Mouse (Mus musculus): ENCODE results near the gene Parp2. TPM values are rescaled to one million over a fixed set of nuclear protein-coding genes. Genes with fewer than 3 reads are reported as not detected.
A peak's percentile ranks its signal among the peaks of the same experiment; 100 is the strongest.
"Not testable (repeated sequence)": the region's sequence is repeated elsewhere in the genome, so short reads cannot be mapped to it uniquely, and the experiment has no call there.

Gene Parp2
- polyA plus RNA-seq, 1 experiment = 86.5 TPM

DNA sequence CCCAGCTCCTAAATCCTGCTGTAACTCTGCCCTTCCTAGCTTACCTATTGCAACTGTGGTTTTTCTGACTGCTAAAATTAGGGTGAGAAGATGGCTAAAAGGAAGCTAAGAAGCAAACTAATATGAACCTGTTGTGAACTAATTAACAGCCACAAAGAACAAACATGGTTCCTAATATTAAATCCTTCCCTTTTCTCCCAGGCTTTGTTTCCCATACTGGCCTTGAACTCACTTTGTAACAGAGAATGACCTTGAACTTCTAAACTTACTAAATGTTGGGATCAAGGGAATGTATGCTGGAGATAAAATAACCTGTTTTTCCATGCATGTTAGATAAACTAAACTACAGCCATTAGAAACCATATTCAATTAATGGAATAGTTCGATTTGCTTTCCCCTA lies 11.2 kb upstream of the Parp2 start:
- H3K9me3 ChIP-seq (replicated peaks; ENCODE audit: control insufficient read depth, insufficient read depth, low read length, poor library complexity, severe bottlenecking) = no peaks in the 10 kb centered on the region
- no peak overlapping the region for H3K27ac ChIP-seq (ENCODE audit: insufficient read depth, low read length)
- no peaks in the 10 kb centered on the region for H3K36me3 ChIP-seq (ENCODE audit: control insufficient read depth, insufficient read depth, low read length, poor library complexity, severe bottlenecking)
- no peak overlapping the region for H3K4me3 ChIP-seq (ENCODE audit: low read depth, low read length)
- H3K27me3 ChIP-seq (ENCODE audit: control insufficient read depth, insufficient read depth, low read length, poor library complexity, severe bottlenecking) = no peaks in the 10 kb centered on the region
- no peaks in the 10 kb centered on the region for H3K4me1 ChIP-seq (ENCODE audit: control insufficient read depth, insufficient read depth, low read length)
- H3K9ac ChIP-seq (ENCODE audit: low read depth, poor library complexity, severe bottlenecking) = no peak overlapping the region
- TF ChIP-seq CTCF (IDR thresholded peaks at IDR 0.05; ENCODE audit: low read depth, low read length) (no peak), POLR2A (IDR thresholded peaks at IDR 0.05; ENCODE audit: insufficient read depth, low read length) (no peak), EP300 (IDR thresholded peaks at IDR 0.05; ENCODE audit: insufficient read depth, low read depth, low read length) (no peak)

DNA sequence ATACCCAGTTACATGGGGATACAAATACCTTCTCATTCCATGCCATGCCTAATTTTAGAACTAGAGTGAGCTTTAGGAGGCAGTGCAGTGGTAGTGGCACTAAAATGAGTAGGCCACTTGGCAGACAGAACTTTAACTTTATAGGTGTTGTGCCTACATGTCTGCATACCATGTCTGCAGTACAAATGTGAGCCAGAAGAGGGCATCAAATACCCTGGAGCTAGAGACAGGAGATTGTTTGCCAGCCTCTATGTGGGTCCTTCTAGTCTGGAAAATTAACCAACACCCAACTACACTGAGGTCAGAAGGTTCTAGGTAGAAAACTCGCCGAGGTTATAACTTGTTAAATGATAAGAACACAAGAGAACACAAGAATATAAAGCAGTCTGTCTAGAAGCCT lies 9.1 kb upstream of the Parp2 start:
- Histone ChIP-seq H3K4me3 (ENCODE audit: low read depth, low read length) (no peak overlapping the region), H3K27ac (ENCODE audit: insufficient read depth, low read length) (no peak overlapping the region), H3K9ac (ENCODE audit: low read depth, poor library complexity, severe bottlenecking) (no peak overlapping the region), H3K36me3 (ENCODE audit: control insufficient read depth, insufficient read depth, low read length, poor library complexity, severe bottlenecking) (no peaks in the 10 kb centered on the region), H3K4me1 (ENCODE audit: control insufficient read depth, insufficient read depth, low read length) (no peaks in the 10 kb centered on the region), H3K9me3 (replicated peaks; ENCODE audit: control insufficient read depth, insufficient read depth, low read length, poor library complexity, severe bottlenecking) (no peaks in the 10 kb centered on the region), H3K27me3 (ENCODE audit: control insufficient read depth, insufficient read depth, low read length, poor library complexity, severe bottlenecking) (no peaks in the 10 kb centered on the region)
- TF ChIP-seq POLR2A (IDR thresholded peaks at IDR 0.05; ENCODE audit: insufficient read depth, low read length) (no peak), EP300 (IDR thresholded peaks at IDR 0.05; ENCODE audit: insufficient read depth, low read depth, low read length) (no peak), CTCF (IDR thresholded peaks at IDR 0.05; ENCODE audit: low read depth, low read length) (no peak)

DNA sequence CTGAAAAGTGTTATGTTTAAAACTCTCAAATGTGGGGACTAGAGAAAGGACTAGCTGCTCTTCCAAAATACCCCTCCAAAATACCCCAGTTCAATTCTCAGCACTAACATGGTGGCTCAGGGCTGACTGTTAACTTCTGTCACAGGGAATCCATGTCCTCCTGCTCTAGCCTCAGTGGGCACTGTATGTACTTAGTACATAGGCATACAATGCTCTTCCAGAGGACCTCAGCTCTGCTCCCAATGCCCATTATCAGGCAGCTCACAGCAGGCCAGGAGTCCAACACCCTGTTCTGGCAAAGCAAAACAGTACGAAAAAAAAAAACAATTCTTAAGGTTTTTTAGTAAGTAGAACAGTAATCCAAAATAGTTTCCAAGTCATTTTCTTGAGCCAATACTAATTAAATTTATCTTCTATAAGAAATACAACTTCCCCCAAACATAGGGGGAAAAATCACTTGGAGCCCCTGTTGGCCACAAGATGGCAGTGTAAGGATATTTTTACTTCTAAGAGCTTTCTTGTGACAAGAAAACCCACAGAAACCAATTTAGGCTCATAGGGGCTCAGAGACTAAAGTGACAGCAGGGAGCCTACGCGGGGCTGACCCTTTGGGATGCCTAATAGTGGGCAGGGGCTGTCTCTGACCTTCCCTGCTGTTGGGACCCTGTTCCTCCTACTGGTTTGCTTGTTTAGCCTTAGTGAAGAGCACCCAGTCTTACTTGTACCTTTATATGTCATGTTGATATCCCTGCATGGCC lies 8.0 kb upstream of the Parp2 start:
- no peak overlapping the region for H3K27ac ChIP-seq (ENCODE audit: insufficient read depth, low read length)

DNA sequence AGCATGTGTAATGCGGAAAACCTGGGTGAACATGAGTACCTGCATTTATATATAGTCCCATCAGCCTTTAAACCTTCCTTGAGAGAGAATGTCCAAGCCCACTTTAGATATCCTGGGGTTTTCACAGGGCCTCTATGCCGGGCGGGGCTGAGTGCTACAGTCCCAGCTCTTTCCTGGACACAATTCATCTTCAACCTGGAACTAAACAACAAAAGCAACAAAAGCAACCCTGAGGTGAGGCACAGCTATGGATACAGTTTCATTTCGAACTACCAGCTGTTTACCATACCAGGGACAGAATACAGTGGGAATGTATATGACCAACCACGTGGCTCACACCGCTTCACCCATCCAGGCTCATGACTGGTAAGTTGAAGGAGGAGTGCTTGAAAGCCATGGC lies 5.2 kb upstream of the Parp2 start:
- TF ChIP-seq POLR2A (IDR thresholded peaks at IDR 0.05; ENCODE audit: insufficient read depth, low read length) = no peak
- TF ChIP-seq EP300 (IDR thresholded peaks at IDR 0.05; ENCODE audit: insufficient read depth, low read depth, low read length) = no peak
- TF ChIP-seq CTCF (IDR thresholded peaks at IDR 0.05; ENCODE audit: low read depth, low read length) = no peak
- H3K4me1 ChIP-seq (ENCODE audit: control insufficient read depth, insufficient read depth, low read length) = no peaks in the 10 kb centered on the region
- no peaks in the 10 kb centered on the region for H3K9me3 ChIP-seq (replicated peaks; ENCODE audit: control insufficient read depth, insufficient read depth, low read length, poor library complexity, severe bottlenecking)
- H3K4me3 ChIP-seq (ENCODE audit: low read depth, low read length) = no peak overlapping the region
- H3K36me3 ChIP-seq (ENCODE audit: control insufficient read depth, insufficient read depth, low read length, poor library complexity, severe bottlenecking) = no peaks in the 10 kb centered on the region
- H3K27me3 ChIP-seq (ENCODE audit: control insufficient read depth, insufficient read depth, low read length, poor library complexity, severe bottlenecking) = no peaks in the 10 kb centered on the region; the same call in 1 of the 2 replicates
- H3K27ac ChIP-seq (ENCODE audit: insufficient read depth, low read length) = no peak overlapping the region
- H3K9ac ChIP-seq (ENCODE audit: low read depth, poor library complexity, severe bottlenecking) = no peak overlapping the region

More for the DNA sequence above, 8.0 kb upstream of the Parp2 start:
- H3K4me1 ChIP-seq (ENCODE audit: control insufficient read depth, insufficient read depth, low read length) = no peaks in the 10 kb centered on the region
- TF ChIP-seq EP300 (IDR thresholded peaks at IDR 0.05; ENCODE audit: insufficient read depth, low read depth, low read length) = no peak
- TF ChIP-seq POLR2A (IDR thresholded peaks at IDR 0.05; ENCODE audit: insufficient read depth, low read length) = no peak
- no peak for TF ChIP-seq CTCF (IDR thresholded peaks at IDR 0.05; ENCODE audit: low read depth, low read length)
- H3K27me3 ChIP-seq (ENCODE audit: control insufficient read depth, insufficient read depth, low read length, poor library complexity, severe bottlenecking) = no peaks in the 10 kb centered on the region; the same call in 1 of the 2 replicates
- H3K4me3 ChIP-seq (ENCODE audit: low read depth, low read length) = no peak overlapping the region
- no peaks in the 10 kb centered on the region for H3K9me3 ChIP-seq (replicated peaks; ENCODE audit: control insufficient read depth, insufficient read depth, low read length, poor library complexity, severe bottlenecking)
- no peaks in the 10 kb centered on the region for H3K36me3 ChIP-seq (ENCODE audit: control insufficient read depth, insufficient read depth, low read length, poor library complexity, severe bottlenecking)
- no peak overlapping the region for H3K9ac ChIP-seq (ENCODE audit: low read depth, poor library complexity, severe bottlenecking)

DNA sequence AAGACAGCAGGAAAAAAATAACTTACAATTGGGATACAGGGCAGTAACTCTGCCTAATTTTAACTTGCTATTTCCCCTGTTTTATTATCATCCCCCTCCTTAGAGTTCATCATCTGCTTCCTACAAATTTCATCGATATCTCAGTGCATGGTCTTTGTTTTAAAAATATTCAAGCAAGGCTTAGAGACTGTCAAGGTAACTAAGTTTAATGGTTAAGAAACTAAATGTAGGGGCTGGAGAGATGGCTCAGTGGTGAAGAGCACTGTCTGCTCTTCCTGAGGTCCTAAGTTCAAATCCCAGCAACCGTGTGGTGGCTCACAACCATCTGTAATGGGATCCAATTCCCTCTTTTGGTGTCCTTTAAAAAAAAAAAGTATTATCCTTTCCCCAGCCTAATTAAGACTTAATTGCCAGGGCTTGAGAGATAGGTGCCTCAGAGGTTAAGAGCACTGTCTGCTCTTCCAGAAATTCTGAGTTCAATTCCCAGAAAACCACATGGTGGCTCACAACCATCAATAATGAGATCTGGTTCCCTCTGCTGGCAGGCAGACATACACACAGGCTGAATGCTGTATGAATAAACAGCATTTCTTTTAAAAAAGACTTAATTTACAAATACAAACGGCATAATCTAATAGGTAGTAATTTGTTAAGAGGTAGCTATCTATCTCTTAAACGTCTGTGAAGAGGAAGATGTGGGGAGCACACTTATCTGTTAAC lies 4.6 kb upstream of the Parp2 start:
- Histone ChIP-seq H3K9ac (ENCODE audit: low read depth, poor library complexity, severe bottlenecking) (no peak overlapping the region), H3K4me3 (ENCODE audit: low read depth, low read length) (no peak overlapping the region), H3K36me3 (ENCODE audit: control insufficient read depth, insufficient read depth, low read length, poor library complexity, severe bottlenecking) (no peaks in the 10 kb centered on the region), H3K9me3 (replicated peaks; ENCODE audit: control insufficient read depth, insufficient read depth, low read length, poor library complexity, severe bottlenecking) (no peaks in the 10 kb centered on the region), H3K27ac (ENCODE audit: insufficient read depth, low read length) (no peak overlapping the region), H3K27me3 (ENCODE audit: control insufficient read depth, insufficient read depth, low read length, poor library complexity, severe bottlenecking) (no peaks in the 10 kb centered on the region; the same call in 1 of the 2 replicates), H3K4me1 (ENCODE audit: control insufficient read depth, insufficient read depth, low read length) (no peaks in the 10 kb centered on the region)
- no peak for TF ChIP-seq POLR2A (IDR thresholded peaks at IDR 0.05; ENCODE audit: insufficient read depth, low read length)
- no peak for TF ChIP-seq EP300 (IDR thresholded peaks at IDR 0.05; ENCODE audit: insufficient read depth, low read depth, low read length)
- TF ChIP-seq CTCF (IDR thresholded peaks at IDR 0.05; ENCODE audit: low read depth, low read length) = no peak

DNA sequence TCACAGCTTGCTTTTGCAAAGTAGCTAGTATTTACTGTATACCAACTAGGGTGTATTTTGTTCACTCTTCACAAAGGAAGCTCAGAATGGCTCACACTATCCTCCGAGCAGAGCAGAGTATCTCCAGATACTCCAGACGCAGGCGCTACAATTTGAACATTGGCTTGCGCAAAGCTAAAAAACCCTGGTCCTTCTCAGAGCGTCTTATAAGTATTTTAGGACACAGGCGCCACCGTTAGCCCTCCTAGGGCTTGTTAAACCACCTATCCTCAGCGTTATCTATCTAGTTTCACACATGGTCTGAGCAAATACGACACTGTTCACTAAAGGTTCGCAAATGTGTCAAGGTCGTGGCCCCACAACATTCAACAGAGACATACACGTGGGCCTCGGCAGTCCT lies 3.0 kb upstream of the Parp2 start:
- peak overlapping the region; percentile 32 for H3K9ac ChIP-seq (ENCODE audit: low read depth, poor library complexity, severe bottlenecking)
- H3K27ac ChIP-seq (ENCODE audit: insufficient read depth, low read length) = no peak overlapping the region
- H3K4me3 ChIP-seq (ENCODE audit: low read depth, low read length) = peak overlapping the region; percentile 27
- no peaks in the 10 kb centered on the region for H3K4me1 ChIP-seq (ENCODE audit: control insufficient read depth, insufficient read depth, low read length)
- H3K36me3 ChIP-seq (ENCODE audit: control insufficient read depth, insufficient read depth, low read length, poor library complexity, severe bottlenecking) = no peaks in the 10 kb centered on the region
- H3K9me3 ChIP-seq (replicated peaks; ENCODE audit: control insufficient read depth, insufficient read depth, low read length, poor library complexity, severe bottlenecking) = no peaks in the 10 kb centered on the region
- no peaks in the 10 kb centered on the region; the same call in 1 of the 2 replicates for H3K27me3 ChIP-seq (ENCODE audit: control insufficient read depth, insufficient read depth, low read length, poor library complexity, severe bottlenecking)
- TF ChIP-seq CTCF (IDR thresholded peaks at IDR 0.05; ENCODE audit: low read depth, low read length) = no peak
- no peak for TF ChIP-seq POLR2A (IDR thresholded peaks at IDR 0.05; ENCODE audit: insufficient read depth, low read length)
- no peak for TF ChIP-seq EP300 (IDR thresholded peaks at IDR 0.05; ENCODE audit: insufficient read depth, low read depth, low read length)

DNA sequence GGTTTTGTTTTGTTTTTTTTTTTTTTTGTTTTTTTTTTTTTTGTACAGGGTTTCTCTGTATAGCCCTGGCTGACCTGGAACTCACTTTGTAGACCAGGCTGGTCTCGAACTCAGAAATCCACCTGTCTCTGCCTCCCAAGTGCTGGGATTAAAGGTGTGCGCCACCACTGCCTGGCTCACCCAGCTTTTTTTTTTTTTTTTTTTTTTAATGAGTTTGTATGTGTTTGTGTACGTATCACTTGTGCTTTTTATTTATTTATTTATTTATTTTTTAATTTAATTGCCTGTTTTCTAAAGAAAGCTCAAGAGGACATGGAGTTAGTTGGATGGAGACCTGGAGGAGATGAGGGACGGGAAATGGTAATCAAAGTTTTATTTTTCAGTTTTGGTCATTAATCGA lies 1.2 kb upstream of the Parp2 start:
- H3K27me3 ChIP-seq (ENCODE audit: control insufficient read depth, insufficient read depth, low read length, poor library complexity, severe bottlenecking); H3K9ac ChIP-seq (ENCODE audit: low read depth, poor library complexity, severe bottlenecking); H3K36me3 ChIP-seq (ENCODE audit: control insufficient read depth, insufficient read depth, low read length, poor library complexity, severe bottlenecking); H3K27ac ChIP-seq (ENCODE audit: insufficient read depth, low read length); H3K9me3 ChIP-seq (replicated peaks; ENCODE audit: control insufficient read depth, insufficient read depth, low read length, poor library complexity, severe bottlenecking); H3K4me1 ChIP-seq (ENCODE audit: control insufficient read depth, insufficient read depth, low read length); H3K4me3 ChIP-seq (ENCODE audit: low read depth, low read length): not testable (repeated sequence)

Measured in ES-Bruce4 (cell line).